Mouse (Mus musculus) gastrocnemius, adult 2 months (tissue): ENCODE measurements at regions not wholly inside any gene's neighbourhood (a gene's known extent, or its start where the extent isn't known, plus 50 kb on each side); places are given as distances from the start of the nearest gene placed in this dataset.

Source experiments
- DNase-seq: peaks from one replicate; pipeline ENCODE4 v3.0.0; 2022
- H3K27ac ChIP-seq: fragments of 200-600 bp; 2 replicates; pipeline ENCODE4 v1.8.1; 2022; ENCODE audit warnings: mild to moderate bottlenecking
- H3K4me3 ChIP-seq: fragments of 200-600 bp; 2 replicates; pipeline ENCODE4 v1.8.1; 2022; ENCODE audit warnings: mild to moderate bottlenecking, moderate library complexity
- CTCF ChIP-seq: fragments of 200-600 bp; IDR thresholded peaks from 2 replicates; pipeline ENCODE4 v1.8.1; 2022; ENCODE audit warnings: antibody characterized with exemption, mild to moderate bottlenecking, moderate library complexity
- intact Hi-C: fragments of 180-260 bp; cut with DNase I; formaldehyde crosslinking; loops from one replicate; pipeline ENCODE4 v1.15.1; 2025

DNA sequence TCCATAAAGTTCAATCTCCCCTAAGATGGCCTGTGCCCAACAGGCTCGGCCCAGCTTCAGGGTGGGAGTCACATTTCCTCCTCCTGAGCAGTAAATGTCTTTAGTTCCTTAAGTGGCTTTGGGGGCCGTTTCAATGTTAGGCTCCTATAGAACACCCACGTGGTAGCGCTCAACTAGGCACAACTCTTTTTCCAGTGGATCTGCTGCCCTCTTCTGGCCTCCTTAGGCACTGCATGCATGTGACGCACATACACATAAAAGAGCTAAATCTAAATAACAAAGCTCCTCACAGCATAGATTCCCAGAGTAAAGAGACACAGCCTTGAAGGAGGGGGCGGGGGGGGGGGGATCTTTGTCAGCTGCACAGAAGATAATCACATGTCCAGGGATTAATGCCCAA, 233.6 kb downstream of the Agtpbp1 start:
- intact Hi-C loops = no loop called here
- DNase-seq = no peak
- TF ChIP-seq CTCF = peak; percentile 28; the same call in 1 of the 2 replicates

DNA sequence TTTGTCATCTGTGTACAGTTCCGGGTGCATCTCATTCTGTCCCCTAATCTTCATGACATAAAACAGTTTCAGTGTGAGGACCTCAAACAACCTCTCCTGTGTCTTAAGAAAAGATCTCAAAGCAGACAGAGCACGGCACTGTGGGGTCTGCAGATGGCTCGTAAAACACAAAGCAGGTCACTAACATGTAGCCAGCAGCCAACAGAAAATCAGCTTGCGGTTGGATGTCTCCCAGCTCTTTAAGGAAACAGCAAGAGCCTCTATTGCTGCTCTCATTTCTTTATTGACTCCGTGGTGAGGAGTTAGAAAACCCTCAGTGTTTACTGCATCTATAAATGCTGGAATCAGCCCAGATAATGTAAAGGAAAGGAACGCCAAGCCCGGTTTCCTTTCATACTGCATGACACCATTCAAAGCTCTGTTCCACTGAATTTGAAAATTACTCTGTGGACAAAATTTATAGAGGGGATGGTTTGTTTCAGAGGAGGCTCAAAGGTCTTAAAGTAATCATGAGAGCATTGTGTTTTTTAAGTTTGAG, 234.3 kb downstream of the Agtpbp1 start:
- no peak for TF ChIP-seq CTCF
- no peak for DNase-seq
- Histone ChIP-seq H3K4me3 (no peak overlapping the region), H3K27ac (no peak overlapping the region)
- intact Hi-C loops = no loop called here

More for the DNA sequence above, 233.6 kb downstream of the Agtpbp1 start:
- no peak overlapping the region for H3K27ac ChIP-seq
- H3K4me3 ChIP-seq = no peak overlapping the region

DNA sequence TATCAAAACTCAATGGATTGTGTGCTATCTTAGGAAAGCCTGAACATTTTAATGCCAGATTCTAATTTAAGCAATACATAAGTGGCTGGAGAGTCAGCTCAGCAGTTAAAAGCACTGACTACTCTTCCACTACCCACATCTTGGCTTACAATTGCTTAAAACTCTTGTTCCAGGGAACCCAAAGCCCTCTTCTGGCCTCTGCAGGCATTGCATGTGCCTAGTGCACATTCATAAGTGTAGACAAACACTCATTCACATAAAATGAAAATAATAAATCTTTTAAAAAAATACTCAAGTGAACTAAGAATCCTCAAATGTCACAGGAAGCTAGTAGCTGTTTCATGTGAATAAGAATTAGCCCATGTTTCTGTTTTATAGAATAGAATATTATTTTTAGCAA, 236.5 kb downstream of the Agtpbp1 start:
- DNase-seq = no peak
- peak; percentile 24 for TF ChIP-seq CTCF
- intact Hi-C loops = no loop called here
- H3K27ac ChIP-seq = no peak overlapping the region
- H3K4me3 ChIP-seq = no peak overlapping the region

DNA sequence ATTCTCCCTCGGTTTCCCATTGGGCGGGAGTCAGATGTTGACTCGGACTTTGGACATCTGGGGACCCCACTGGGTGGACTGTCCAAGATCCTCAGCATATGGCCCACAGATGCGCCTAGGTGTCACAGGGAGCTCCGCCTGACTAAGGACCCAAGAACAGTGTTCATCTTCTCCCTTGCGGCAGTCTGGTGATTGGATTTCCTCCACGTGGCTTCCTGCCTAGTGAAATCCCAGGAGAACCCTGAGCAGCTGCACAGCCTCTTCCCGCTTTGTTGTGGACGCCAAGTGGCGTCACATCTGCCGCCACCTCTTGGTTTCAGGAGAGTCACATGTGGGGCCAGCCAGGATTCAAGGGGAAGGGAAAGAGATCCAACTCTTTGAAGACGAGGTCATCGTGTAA, 243.2 kb downstream of the Agtpbp1 start:
- intact Hi-C loops = no loop called here
- peak; percentile 81 for DNase-seq
- no peak for TF ChIP-seq CTCF
- no peak overlapping the region for H3K27ac ChIP-seq
- no peak overlapping the region for H3K4me3 ChIP-seq

DNA sequence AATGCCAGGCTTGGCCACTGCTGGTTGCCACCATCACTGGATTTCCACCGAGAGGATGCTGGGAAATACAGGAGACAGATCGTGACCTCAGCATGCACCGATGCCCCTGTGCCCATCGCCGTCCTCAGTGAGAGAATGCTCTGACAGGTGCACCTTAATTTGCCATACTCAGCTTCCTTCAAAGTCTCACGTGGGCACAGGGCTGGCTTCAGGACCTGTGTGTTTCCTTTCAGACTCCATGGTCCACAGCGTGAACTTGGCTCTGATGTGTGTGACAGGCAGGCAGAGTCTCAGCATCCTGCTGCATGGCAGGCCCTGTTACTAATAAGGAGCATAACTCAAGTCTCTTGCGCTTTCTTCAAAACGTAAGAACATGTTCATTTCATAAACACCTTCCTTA, 246.6 kb downstream of the Agtpbp1 start:
- no peak for DNase-seq
- TF ChIP-seq CTCF = no peak
- Histone ChIP-seq H3K4me3 (no peak overlapping the region), H3K27ac (no peak overlapping the region)
- intact Hi-C loops = no loop called here

DNA sequence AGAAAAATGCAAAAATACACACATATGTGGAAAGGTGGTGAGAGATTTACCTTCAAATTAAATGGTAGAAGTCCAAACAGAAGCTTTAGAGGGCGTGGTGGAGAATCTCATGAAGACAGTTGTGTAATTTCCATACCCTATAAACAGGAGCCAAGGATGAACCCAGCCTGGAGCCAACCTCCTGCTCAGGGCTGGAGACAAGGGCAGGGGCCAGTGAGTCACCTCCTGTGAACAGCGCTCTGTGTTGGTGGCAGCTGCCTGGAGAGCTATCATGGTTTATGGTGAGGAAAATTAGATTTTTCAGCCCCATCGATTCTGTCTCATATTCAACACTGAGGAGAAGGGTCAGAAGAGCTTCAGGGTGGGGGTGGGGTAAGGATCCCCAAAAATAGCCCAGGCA, 261.1 kb downstream of the Agtpbp1 start:
- no peak for TF ChIP-seq CTCF
- Histone ChIP-seq H3K27ac (no peak overlapping the region), H3K4me3 (no peak overlapping the region)
- DNase-seq = no peak
- intact Hi-C loops = no loop called here

DNA sequence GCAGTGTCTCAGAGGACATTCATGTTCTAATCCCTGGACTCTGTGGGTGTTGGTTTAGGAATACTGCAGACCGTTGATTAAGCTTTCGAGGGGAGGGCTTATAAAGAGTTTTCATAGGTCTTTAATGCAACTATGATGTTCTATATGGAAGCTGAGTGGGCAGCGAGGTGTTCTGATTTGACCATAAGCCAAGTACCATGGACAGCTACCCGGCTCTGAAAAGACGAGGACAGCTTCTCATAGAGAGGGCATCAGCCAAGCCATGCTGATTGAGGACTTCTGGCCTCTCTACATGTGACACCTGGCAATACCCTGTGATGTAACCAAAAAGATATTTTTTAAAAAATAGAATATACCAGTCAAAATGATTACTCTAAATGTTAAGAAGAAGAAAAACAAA, 261.6 kb downstream of the Agtpbp1 start:
- intact Hi-C loops = no loop called here
- no peak overlapping the region for H3K27ac ChIP-seq
- H3K4me3 ChIP-seq = no peak overlapping the region
- TF ChIP-seq CTCF = no peak
- no peak for DNase-seq

DNA sequence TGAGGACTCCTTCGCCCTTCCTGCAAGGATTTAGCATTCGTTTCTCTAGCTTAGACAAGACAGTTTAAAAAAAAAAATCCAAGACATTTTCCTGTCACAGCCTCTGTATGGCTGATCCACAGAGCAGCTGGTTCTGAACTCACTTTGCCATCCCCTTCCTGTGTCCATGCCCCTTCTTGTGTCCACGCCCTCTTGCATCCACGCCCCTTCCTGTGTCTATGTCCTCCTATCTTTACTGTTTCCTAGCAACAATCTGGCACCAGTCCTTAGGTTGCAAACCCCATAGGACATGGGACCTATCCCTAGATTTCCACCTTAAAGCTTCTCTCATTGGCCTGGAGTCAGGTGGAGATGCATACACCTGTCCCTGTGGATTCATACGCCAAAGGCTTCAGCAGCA, 264.8 kb downstream of the Agtpbp1 start:
- Histone ChIP-seq H3K27ac (no peak overlapping the region), H3K4me3 (no peak overlapping the region)
- TF ChIP-seq CTCF = no peak
- no peak for DNase-seq
- intact Hi-C loops = no loop called here

DNA sequence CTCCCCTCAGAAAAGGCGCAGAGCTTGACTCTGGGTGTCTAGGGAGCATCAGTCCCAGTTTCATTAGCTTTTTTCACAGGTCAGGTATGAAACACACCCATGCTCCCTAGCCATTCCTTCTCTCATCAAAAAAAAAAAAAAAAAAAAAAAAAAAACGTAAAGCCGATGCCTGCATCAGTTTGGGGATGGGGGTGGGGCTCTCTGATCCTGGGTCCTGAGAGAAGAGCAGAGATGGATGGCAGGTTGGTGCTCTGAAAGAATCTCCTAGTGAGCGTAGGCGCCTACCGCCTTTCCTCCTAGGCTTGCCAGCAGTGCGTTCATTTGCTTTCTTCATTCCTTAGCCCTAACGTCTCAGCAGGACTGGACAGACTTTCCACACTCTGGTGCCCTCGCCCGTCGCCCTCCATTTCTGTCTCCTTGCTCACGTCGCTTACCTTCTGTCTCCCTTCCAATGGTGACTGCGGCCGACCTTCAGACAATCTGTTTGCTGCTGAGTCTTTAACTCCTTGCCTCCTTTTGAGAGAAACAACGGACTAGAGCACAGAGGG, 267.5 kb downstream of the Agtpbp1 start:
- no peak for TF ChIP-seq CTCF
- H3K27ac ChIP-seq = no peak overlapping the region
- no peak overlapping the region for H3K4me3 ChIP-seq
- no peak for DNase-seq
- intact Hi-C loops = no loop called here

DNA sequence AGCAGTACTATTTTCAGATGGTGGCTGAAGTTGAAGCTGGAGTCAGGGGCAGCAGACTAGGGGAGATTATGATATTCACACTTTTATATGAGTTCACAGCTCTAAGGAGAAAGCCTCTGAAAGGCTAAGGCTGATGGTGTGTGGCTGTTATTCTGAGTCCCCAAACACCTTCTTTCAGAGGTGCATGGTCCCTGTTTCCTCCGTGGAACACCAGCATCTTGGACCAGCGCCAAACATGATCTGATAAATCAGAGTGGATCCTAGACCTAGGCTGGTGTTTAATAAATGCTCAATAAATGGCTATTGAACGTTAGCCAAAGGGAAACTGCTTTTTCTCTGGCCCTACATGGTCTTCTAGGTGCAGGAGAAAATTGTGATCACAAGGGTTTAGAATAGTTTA, 269.2 kb downstream of the Agtpbp1 start:
- intact Hi-C loops = no loop called here
- DNase-seq = no peak
- no peak overlapping the region for H3K27ac ChIP-seq
- no peak overlapping the region for H3K4me3 ChIP-seq
- TF ChIP-seq CTCF = no peak

DNA sequence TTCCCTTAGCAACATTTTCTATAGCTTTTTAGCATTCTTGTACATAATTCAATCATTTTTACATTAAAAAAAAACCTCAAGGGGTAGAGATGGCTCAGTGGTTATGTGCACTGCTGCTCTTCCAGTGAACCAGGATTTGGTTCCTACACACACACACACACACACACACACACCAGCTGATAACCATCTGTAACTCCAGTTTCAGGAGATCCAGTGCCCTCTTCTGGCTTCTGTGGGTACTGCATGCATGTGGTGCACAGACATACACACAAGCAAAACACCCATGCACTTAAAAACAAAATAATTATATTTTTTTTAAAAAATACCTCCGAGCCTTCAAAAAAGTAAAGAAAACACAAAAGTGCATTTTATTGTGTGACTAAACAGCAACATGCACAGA, 270.6 kb downstream of the Agtpbp1 start:
- no peak overlapping the region for H3K27ac ChIP-seq
- no peak overlapping the region for H3K4me3 ChIP-seq
- peak; percentile 23 for DNase-seq
- intact Hi-C loops = no loop called here
- TF ChIP-seq CTCF = peak; percentile 55

DNA sequence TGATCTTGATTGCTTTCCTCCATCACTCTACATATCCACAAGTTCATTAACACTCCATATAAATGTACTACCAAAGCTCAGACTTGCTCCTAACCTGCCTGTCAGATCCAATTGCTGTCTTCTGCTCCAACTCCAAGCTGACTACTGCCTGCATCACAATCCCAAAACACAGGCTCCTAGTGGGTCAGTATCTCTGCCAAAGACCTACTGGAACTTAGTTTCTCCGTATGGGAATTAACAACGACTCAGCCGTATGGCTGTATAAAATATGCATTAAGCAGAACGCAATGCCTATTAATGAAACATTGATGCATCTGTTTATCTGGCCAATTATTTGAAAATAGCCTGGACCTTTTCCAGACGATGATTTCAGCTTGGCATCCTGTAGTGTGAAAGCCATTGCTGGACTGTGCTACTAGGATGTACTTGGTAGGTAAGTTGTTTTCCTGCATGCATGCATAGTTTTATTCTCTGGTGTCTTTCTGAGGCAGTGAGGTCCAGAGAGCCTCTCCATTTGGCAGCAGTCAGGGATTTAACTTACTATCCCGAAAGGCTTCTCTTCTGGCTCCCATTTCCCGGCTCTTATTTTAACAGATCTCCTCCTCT, 271.2 kb downstream of the Agtpbp1 start:
- intact Hi-C loops = no loop called here
- no peak overlapping the region for H3K27ac ChIP-seq
- no peak overlapping the region for H3K4me3 ChIP-seq
- TF ChIP-seq CTCF = no peak
- DNase-seq = no peak

DNA sequence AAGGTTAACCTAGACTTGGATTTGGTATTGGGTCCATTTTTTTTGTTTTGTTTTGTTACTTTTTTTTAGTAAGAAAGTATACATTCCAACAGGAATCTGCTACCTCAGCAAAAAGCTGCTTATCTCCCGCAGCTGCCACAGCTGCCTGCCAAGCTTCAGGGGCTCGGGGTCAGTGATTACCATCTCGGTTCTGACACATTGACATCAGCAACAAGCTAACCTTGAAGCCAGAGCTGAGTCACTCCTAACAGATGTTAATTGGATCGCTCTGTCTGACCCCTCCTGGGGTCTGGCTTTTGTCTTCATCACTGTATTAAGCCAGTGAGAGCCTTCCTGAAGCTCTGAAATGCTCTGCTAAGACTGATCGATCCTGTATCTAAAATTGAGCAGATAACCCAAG, 292.1 kb downstream of the Agtpbp1 start:
- DNase-seq = no peak
- Histone ChIP-seq H3K4me3 (no peak overlapping the region), H3K27ac (no peak overlapping the region)
- intact Hi-C loops = no loop called here
- TF ChIP-seq CTCF = no peak

DNA sequence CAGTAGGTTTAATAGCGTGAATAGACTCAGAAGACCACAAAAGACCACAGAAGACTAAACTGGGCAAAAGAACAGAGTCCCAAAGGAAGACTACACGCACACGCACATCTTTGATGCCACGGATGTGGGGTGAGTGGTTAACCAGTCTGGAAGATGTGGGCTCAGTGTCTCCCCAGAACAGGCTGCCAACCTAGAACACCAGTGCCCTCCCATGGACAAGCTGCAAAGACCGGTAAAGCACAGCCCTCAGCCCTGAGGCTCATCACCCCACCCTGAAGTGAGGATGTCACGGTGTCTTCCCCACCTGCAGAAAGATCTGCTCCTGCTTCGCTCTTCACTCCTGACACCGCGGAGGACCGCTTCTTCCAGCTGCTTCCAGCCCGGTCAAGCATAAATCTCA, 295.9 kb downstream of the Agtpbp1 start:
- Histone ChIP-seq H3K4me3 (no peak overlapping the region), H3K27ac (no peak overlapping the region)
- intact Hi-C loops = no loop called here
- TF ChIP-seq CTCF = peak; percentile 49
- DNase-seq = peak; percentile 37
